Mouse (Mus musculus): ENCODE measurements around the gene 1700014D04Rik.
"Not testable (repeated sequence)": the region's sequence is repeated elsewhere in the genome, so short reads cannot be mapped to it uniquely, and the experiment has no call there.

The 1700014D04Rik gene

DNA sequence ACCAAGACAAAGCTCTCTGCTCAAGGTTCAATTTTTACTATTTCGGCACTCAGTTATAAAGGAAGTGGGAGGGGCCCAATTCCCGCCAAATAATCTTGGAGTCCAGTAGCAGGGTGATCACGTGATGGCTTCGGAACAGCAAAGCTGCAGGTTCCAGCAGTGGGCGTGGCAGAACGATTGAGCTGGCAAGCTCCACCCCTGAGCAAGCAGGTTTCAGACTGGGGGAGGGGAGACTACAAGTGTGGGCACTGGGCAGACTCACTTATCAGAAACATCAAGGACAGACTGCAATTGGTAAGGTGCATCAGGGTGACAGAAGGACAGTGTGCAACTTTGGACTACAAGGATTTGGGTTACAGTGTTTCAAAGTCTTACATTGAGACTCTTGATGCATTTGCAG, 12.2 kb downstream of the 1700014D04Rik start:
- DNase-seq, result not testable (repeated sequence)

DNA sequence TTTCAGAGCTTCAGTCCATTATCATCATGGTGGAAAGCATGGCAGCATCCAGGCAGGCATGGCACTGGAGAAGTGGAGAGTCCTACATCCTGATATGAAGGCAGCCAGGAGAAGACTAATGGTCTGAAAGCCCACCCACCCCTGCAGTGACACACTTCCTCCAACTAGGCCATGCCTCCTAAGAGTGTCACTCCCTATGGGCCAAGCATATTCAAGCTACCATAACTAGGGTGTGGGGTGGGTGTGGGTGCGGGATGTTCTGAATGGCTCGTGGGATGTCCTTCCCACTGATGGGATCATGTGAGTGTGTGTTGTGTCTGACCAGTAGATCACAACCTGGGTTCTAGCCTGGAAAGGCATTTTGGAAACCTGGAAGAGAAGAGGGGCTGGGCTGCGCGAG, 12.6 kb downstream of the 1700014D04Rik start:
- no peak for DNase-seq

DNA sequence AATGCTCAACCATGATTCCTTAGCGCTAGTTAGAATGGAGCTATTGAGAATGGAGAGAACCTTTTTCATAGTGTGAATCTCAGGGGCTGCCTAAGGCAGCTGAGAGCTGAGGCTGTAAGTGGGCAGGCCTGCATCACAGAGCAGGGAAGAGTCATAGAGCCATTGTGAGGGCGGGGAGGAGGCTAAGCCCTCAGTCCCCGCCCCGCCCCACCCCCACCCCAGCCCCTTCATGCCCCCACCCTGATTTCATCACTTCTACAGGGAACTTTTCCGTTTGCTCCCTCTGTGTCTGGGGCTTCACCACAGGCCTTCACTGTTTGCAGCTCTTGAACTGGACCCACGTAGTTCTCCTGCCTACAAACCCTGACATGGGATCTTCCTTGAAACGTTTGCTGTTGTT, 14.9 kb downstream of the 1700014D04Rik start, which contains the start of gene Spata31d1d:
TSS of gene Spata31d1d (minus strand) at position 101 of the 400 bp plus-strand sequence.
- DNase-seq, result no peak

DNA sequence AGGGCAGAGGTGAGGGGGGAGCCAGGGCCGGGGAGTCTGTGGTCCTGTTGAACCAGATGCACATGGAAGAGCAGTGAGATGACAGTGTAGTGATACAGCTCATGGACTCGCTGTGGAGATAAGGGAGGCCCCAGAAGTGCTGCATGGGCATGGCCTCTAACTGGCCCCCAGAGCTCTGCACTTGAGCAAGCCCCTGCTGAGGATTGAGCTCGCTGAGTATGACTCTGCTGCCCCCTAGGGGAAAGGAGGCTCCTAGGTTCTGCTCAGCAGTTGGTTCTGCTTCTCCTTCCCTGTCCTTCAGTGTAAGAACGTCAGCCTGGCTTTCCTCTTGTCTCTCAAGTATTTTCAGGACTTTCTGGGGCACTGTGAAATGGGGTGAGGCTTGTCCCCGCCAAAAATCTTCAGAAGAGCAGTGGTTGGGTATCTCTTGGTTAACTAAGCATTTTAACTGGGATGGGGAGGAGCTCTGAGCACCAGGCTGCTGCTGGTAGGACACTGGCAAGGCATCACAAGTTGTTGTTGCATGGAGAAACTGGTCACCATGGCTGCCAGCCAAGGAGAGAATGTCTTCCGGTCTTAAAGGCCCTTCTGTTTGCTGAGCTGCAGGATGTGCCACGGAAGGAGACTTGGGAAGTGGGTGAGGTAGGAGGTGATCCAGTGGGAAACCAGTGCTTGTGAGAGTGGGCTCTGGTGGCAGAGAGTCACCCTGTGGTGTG, 18.0 kb downstream of the 1700014D04Rik start:
- DNase-seq, result peak; percentile 75

DNA sequence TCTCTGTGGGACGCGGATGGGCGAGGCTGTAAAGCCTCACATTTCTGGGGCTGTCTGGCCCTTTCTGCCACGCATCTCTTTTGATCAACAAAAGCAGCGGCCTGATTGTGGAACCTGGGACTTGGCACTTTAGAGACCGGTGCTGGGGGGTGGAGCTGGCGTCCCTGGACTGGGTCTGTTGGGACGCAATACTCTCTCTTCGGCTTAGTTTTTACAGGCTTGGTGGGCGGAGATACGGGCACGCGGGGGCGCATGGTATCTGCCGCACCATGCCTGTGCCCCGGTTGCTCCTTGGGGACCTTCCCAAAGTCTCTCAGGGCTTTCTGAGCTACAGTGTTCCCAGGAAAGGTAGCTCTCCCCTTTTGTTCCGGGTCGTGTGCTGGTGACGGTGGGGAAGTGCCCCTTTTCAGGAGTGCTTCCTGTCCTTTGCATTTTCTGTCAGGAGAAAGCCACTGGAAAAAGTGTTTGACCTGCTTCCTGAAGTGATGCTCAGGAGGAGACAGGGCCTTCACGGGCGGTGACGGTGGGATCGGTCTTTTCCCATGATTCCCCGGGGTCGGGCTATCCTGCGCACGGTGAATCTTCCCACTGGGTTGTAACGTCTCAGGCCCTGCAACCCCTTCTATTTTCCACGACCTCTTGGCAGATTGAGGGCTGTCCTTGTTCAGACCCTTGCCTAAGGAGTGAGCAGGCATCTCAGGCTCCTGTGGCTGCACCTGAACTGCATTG, 20.2 kb downstream of the 1700014D04Rik start:
- DNase-seq, result no peak

GRCm38 (mm10) chr13:59722089-59722488, 24.5 kb downstream of the 1700014D04Rik start:
- not testable (repeated sequence) for DNase-seq

- no peak for DNase-seq
Observed at GRCm38 (mm10) chr13:59719475-59719874, 27.1 kb downstream of the 1700014D04Rik start.

GRCm38 (mm10) chr13:59718857-59719440, 27.6 kb downstream of the 1700014D04Rik start:
- not testable (repeated sequence) for DNase-seq

DNA sequence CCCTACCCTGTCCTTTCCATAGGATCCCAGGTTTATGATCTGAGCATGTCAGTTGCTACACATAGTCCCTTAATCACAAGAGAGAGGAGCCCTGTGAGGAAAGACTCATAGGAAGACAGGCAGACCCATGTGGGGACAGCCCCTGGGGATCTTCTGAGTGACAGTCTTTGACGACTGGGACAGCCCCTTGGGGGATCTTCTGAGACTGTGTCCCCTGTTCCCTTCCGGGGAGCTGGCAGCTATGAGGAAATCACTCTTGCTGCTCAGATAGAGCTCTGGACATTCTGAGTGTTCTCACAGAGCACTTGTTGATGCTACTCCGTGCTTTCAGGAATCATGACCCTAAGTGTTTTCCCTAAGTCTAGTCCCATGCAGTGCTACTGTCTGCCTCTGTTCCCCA, 32.8 kb downstream of the 1700014D04Rik start:
- DNase-seq, result no peak

DNA sequence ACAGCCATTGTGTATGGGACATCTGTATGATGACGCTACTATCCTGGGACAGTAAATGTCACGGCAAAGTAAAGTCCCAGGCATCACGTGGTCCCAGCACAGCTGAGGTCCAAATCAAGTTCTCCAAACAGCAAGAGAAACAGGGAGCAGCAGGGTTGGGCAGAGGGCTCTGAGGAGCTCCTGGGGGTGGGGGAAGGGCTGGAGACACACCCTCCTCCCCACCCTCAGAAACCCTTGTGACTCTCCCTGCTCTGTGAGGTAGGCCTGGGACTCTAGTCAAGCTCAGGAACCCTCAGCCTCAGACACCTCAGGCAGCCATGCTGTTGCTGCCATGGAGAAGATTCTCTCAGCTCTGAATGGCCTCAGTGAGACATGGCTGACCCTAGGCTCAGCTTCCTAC, 34.6 kb downstream of the 1700014D04Rik start, which contains the start of gene Spata31d1b:
TSS of gene Spata31d1b (plus strand) at position 301 of the 400 bp plus-strand sequence.
- DNase-seq, result not testable (repeated sequence)

- DNase-seq, result no peak
Observed at GRCm38 (mm10) chr13:59710230-59710629, 36.3 kb downstream of the 1700014D04Rik start, which contains the start of gene Spata31d1a. Spata31d1a (minus strand) TSS chr13:59710330.

- no peak for DNase-seq
Observed at GRCm38 (mm10) chr13:59704562-59704961, 42.0 kb downstream of the 1700014D04Rik start.

- DNase-seq, result no peak
Observed at GRCm38 (mm10) chr13:59703514-59703913, 43.0 kb downstream of the 1700014D04Rik start.

DNA sequence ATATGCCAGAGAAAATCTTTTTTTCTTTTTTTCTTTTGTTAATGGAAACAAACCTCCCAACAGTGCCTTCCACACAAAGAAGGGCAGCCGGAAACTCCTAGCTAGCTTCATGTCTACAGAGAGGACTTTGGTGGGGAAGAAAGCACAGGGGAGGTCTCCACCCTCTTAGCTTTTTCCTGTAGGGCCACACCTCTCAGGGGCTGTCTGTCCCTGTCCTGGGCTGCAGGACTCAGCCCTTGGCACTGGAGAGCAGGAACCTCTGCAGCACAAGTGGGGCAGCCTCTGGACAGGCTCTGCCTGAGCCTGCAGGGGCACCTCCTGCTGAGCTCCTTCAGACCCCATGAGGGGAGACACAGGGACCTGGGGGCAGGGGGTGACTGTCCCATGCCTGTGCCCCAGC, 46.4 kb downstream of the 1700014D04Rik start:
- DNase-seq, result not testable (repeated sequence)

DNA sequence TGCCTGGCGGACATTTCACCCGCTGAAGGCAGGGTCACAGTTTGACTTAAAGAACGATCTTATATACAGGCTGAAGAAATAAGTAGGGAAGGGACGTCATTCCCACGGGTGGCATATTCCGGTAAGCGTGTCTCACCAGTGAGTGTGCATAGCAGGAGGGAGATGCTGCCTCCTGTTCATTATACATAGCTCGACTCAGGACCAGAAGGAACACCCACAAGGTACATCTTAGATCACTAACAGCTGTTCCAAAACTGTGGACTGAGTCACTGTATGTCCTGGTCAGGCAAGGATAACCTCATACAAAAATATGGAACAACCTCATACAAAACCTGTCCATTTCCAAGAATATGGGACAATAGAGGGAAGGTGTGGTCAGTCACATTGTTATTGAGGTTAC, 47.4 kb downstream of the 1700014D04Rik start:
- DNase-seq, result no peak

GRCm38 (mm10) chr13:59695781-59696180, 50.8 kb downstream of the 1700014D04Rik start:
- DNase-seq, result no peak

DNA sequence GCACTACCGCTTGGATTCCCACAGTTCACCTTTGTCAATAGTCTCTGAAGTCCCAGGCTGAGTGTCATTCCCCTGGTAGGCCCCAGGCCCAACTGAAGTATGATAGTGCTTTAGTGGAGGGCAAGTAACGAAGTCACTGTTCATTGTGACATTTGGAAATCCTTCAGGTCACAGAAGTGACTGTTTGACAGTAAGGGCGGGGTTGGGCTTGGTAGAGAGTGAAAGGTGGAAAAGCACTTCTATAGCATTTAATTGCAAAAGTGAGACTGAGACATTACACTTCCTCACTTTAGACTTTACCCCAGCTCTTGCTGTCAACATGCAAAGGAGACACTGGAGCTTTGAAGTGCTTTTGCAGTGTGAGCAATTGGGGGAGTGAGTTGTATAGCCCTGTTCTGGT, 52.5 kb downstream of the 1700014D04Rik start, which contains the start of gene 4921517D22Rik:
TSS of gene 4921517D22Rik (minus strand) at position 101 of the 400 bp plus-strand sequence.
- DNase-seq, result no peak

DNA sequence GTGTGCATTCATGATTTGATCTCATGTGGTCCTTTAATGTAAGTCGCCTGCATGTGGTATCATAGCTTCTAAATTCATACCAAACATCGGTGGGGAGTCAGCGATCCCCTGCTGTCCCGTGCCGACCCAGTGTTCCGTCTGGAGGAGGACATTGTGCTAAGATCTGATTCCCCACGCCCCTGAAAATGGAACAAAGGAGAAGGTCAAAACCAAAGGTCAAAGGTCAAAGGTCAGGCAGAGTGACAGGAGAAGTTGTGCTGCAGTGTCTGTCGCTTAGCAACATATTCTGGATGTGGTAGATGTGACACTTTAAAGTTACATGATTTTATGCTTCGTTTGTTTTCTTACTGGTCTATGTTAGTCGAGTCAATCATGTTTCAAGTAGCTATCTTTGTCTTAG, 55.1 kb downstream of the 1700014D04Rik start:
- DNase-seq, result no peak
